Mouse (Mus musculus): ENCODE results near the gene Cdkl5. TPM values are rescaled to one million over a fixed set of nuclear protein-coding genes. Genes with fewer than 3 reads are reported as not detected.

The Cdkl5 gene
- total RNA-seq, 4 experiments from 2014 or later: 136 to 177 (median 147) TPM

DNA sequence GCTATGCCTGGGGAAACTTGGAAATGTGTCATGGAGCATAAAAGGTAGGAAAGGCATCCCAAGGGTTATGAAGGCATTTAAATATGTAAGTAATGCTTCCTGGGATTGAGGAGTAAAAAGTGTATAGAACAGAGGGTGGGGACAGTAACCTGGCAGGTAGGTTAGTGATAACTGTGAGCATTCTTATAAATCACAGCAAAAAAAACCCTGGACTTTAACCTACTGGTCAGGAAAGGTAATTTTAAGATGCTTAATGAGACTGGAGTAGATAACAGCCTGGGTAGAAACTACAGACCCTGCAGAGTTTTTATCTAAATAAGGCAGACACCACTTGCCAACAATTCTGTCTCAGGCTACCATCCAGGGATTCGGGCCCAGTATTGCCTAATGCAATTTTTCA, 245.9 kb downstream of the Cdkl5 start:
- DNase-seq (ENCODE audit: low spot score in 2 of 2): no peak

DNA sequence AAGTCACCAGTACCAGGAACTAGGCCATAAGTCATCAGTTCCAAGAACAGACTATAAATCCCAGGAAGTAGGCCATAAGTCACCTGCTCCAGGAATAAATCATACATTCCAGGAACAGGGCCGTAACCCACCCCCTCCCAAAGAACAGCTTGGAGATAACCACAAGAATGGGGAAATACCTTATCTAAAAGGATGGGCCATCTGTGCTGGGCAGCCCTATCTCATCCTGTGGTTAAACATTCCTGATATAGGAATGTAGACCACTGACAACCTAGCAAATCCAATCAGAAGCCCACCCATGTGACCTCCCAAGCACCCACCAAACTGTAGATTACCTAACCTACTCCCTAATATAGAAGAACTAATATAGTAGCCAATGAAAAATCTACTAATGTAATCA, 249.1 kb downstream of the Cdkl5 start:
- no peak for DNase-seq (ENCODE audit: low spot score in 2 of 2)

DNA sequence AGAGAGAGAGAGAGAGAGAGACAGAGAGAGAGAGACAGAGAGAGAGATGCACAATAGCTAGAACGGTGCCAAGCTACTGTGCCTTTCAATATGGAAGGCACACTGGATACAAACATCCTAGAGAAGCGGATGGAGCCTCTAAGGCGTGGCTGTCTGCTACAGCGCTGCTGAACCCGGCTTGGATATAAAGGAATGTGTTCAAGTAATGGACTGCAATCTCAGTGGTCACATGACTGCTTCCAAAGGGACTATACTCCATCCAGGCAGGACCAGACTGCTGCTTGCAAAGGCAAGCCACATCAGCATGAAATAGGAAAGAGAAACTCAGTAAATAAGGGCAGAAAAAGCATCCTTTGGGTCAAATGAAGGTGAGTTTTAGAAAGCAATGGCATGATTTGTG, 258.9 kb downstream of the Cdkl5 start, which contains the start of gene Ppef1:
Gene Ppef1, minus strand, starts transcription at position 116 of the 400 bp plus-strand sequence.
- DNase-seq (ENCODE audit: low spot score in 2 of 2): no peak

Other genes with a start within 250 kb of the Cdkl5 start
- under 1 TPM in 3 of 4 experiments, not detected in 1; 0.06 to 0.64 (median 0.21) TPM for gene Rs1, start 226.7 kb downstream of the Cdkl5 start, total RNA-seq (2022)
- gene Gja6, start 87.7 kb downstream of the Cdkl5 start, total RNA-seq (2022): 1 to 10 TPM; 1.3 to 2.9 (median 1.9) TPM
- gene Scml2, start 122.5 kb upstream of the Cdkl5 start, total RNA-seq (2022): 1 to 10 TPM in 3 of 4 experiments, under 1 TPM in 1; 0.57 to 2.2 (median 1.3) TPM

All from left cerebral cortex, adult 8-10 months (tissue).